Mouse (Mus musculus) brain, embryonic 18.5 days (tissue): ENCODE results near the gene Nufip1.

Experiments used
- DNase-seq: peaks from one replicate; pipeline ENCODE4 v3.0.0-alpha.2; 2012; ENCODE audit warnings: low read depth, low spot score

The Nufip1 gene

DNA sequence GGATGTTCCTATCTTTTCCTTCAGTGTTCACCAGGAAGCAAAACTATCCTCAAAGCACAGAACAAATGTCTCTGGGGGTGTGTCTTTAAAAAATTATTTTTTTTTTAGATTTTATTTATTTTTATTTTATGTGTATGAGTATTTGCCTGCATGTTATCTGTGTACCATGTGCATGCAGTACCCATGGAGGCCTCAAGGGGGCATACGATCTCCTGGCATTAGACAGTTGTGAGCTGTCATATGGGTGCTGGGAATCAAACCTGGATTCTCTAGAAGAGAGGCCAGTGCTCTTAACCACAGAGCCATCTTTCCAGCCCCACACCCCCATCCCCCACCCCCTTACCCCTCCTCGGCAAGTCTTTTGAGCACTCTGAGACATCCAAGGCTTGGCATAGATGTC is 67.8 kb downstream of the Nufip1 start:
- DNase-seq = no peak

DNA sequence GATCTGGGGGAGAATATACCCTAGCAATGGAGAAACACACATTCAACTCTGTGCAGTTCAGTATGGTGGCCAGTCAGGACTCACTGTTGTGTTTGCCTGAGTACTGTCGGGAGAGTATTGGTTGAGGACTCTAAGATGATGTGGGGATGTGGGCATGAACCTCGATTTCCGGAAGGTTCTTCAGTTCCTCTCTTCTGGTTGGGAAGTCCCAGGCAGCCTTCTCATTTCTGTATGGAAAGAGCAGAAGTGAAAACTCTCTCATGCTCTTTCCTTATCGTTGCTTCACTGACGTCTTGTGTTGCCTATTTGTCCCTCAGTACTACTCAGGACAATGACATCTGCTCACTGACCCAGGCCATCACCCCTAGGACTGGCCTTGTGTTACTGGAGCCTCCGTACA is 68.7 kb downstream of the Nufip1 start:
- DNase-seq = no peak

DNA sequence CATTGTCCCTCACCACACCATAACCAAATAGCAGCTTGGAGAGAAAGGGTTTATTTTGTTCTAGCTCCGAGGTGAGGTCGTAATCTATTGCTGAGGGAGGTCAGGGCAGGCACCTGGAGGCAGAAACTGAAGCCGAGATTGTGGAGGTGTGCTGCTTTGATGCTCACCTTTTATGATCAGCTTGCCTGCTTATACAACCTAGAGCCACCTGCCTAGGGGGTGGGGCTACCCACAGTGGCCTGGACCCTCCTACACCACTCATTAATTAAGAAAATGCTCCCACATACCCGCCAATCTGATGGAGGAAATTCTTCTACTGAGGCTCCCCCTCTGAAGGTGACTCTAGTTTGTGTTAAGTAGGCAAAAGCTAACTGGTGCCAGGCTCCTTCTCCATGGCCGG is 74.7 kb downstream of the Nufip1 start:
- DNase-seq = no peak

DNA sequence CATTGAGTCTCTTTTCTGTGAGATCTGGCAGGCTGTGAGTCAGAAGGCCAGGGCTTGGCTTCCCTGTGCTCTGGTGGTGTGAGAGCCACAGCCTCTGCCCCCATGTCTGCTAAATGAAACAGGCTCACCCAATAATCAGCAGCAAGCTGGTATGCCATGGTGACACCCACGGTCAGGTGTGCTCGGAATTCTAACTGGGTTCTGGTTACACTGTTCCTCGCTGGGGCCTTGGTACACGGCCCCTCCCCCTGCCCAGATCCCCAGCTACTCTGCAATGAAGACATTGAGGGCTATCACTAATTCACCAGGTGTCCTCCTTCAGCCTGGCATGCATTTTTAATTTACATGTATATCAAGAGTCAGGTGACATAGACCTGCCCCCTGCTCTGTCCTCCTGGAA is 75.6 kb downstream of the Nufip1 start:
- DNase-seq = no peak
